Mouse (Mus musculus): ENCODE measurements around the gene Zfp61. TPM values are rescaled to one million over a fixed set of nuclear protein-coding genes. Genes with fewer than 3 reads are reported as not detected.

The Zfp61 gene
- total RNA-seq, 2 experiments from 2014 or later: 18.3 to 19.5 TPM

DNA sequence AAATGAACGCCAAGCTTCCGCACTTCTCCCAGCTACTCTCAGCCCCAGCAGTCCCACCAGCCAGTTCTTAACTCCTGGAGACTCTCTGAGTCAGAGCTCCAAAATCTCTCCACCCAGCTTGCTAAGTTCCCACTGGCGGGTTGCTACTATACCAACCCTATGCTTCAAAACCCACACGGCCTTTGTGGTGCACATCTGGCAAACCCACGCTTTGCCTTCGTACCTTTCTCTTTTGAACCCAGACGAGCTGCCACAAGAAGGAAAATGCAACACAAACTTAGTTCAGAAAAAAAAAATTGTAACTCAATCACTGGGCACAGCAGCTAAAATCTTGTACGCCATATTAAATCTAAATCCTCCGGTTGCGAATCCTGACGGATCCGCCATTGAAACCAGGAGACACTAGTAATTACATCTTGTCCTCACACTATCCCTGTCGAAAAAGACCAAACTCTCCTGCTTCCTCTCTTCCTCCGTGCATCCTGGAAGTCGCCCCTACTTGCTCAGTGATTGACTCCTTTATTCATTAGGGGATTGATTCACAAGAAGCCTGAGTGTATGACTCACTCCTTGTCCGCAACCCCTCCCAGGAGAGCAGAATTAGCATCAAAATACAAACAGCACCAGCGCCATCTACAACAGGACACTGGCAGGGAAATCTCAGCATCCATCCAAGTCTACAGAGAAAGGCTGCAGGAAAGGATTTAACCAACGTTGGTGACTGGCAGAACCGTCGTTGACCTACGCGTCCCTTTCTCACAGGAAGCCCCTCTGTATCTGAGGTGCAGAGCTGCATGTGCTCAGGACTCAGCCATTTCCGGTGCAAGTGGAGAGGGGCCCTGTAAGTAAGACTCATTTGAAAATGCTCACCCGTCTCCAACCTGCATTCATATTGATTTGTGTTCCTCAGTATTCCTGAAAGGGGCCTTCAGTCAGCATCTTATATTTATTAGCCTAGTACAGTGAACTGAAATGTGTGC lies 32.6 kb downstream of the Zfp61 start:
- DNase-seq (ENCODE audit: low spot score in 2 of 2): no peak

DNA sequence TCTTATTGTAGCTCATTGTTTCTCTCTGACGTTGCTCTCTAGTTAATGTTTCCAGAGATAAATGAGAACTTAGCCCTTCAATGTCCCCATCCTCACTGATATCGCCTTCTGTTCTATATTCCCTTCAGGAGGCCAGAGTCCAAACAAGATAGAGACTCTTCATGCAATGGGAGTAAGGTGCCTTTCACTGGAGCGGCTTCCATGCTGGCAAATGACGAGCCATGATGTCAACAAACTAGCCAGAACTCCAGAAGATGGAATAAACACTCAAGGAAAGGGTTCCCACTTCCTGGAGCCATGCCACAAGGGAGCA lies 41.1 kb downstream of the Zfp61 start:
- no peak for DNase-seq (ENCODE audit: low spot score in 2 of 2)

DNA sequence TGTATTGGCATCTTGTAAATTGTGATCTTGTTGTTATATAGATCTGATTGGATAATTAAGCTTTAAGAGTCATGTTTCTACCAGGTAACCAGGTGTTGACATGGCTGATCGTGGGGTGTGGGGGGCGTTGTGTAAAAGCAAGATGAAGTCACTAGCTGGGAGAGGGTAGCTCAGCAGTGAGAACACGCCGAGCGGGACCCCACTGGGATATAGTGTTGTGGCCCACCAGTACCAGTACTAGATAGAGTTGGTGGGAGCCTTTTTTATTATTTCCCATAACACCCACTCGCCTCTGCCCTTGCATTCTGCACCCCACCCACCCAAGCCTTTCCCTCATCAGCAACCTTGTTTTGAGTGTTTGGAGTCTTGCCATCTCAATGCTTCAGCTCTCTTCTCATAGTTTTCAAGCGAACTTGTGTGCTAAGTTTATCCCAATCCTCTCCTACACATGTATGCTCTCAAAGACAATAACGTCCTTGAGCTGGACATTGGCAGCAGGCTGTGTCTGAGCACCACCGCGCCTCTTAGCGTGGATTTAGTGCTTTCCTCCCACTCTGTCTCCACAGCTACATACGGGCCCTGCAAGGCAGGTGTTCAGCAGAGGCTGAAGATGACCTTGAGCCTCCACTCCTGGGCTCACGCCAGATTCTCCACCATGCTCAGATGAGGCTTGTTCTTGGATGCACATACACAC lies 41.6 kb downstream of the Zfp61 start:
- no peak for DNase-seq (ENCODE audit: low spot score in 2 of 2)

DNA sequence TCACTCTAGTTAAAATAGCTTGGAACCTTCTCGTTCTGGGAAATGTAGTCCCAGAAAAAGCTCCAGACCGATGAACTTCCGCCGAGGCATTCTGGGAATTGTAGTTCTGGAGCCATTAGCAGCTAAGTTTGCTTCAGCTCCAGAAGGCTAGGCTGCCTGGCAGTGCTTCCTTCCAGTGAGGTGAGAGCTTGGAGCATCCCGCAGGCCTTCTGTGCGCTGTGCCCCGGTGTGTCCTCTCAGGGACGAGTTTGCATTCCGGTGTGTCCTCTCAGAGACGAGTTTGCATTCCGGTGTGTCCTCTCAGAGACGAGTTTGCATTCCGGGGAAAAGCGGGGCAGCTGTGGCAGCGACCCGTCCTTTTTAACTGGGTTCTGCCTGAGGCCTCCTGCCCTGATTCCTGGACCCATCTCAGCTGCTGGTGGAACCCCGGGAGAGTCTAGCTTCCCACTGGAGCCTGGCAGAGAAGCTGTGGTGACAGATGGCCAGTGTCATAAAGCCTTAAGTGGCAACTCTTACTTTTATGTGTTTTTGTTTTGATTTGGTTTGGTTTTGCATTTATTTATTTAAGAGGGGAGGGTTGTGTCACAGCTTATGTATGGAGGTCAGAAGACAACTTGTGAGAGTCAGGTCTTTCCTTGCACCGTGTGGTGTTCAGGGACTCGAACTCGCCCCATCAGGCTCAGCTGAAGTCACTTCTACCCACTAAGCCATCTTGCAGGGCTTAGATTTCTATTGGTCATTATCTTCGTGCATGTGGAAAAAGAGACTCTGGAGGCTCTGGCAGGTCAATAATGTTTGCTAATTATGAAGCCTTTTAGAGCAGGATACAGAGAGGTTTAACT lies 46.2 kb downstream of the Zfp61 start, which contains the start of gene Zfp108:
Gene Zfp108 (plus strand): TSS at position 162 of the 842 bp plus-strand sequence.
- DNase-seq (ENCODE audit: low spot score in 2 of 2): peak; percentile 20 to 62

DNA sequence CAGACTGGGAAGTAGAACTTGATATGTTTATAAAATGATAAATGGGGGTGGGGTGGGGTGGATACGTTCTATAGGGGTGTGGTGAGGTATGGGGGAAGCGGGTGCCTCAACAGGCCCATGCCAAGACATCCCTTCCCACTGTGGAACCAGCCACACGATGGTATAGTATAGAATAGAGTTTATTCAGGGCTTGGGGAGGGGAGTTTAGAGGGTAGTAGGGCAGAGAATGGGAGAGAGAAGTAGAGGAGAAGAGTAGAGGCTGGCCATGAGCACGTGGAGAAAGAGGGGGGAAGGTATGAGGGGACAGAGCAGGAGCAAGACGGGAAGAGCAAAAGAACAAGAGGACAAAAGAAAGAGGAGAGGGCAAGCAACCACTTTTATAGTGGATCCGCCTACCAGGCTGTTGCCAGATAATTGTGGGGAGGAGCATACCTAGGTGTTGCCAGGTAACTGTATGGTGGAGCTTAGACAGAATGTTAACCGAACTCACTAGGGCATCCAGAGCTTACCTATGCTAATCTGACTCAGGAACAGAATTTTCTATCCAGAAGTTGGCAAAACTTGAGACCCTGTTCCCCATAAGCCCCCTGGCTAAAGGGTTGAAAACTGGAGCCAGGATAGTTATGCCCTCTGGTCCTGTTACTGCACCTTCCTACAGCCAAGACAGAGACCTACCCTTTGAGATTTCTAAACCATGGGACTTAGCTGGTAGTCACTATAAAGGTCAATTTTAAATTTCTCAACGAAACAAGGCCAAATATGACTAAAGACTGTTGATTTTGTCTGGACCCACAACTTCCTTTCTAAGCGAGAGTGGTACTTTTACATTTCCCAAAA lies 47.0 kb downstream of the Zfp61 start:
- DNase-seq (ENCODE audit: low spot score in 2 of 2): no peak

Small RNA genes within 50 kb of the gene (microRNA-seq; reads per million reads assigned to microRNA genes)
- gene Gm27592: not detected

Other genes starting within 250 kb of the Zfp61 start
- not detected for gene Vmn1r183, start 248.0 kb downstream of the Zfp61 start, total RNA-seq (2021)
- gene Zfp180, start 219.3 kb downstream of the Zfp61 start, total RNA-seq (2021): 10 to 100 TPM; 19.9 to 20.8 TPM
- 1 to 10 TPM; 6.0 TPM for gene Zfp112, start 188.9 kb downstream of the Zfp61 start, total RNA-seq (2021)
- gene Zfp235, start 167.1 kb downstream of the Zfp61 start, total RNA-seq (2021): 10 to 100 TPM; 12.4 to 12.8 TPM
- gene Zfp114, start 126.2 kb downstream of the Zfp61 start, total RNA-seq (2021): 1 to 10 TPM; 1.6 to 1.7 TPM
- 10 to 100 TPM; 14.2 to 15.7 TPM for gene Zfp111, start 89.8 kb downstream of the Zfp61 start, total RNA-seq (2021)
- gene Zfp109, start 63.7 kb downstream of the Zfp61 start, total RNA-seq (2021): 1 to 10 TPM; 3.9 to 4.1 TPM
- gene Zfp108, start 46.4 kb downstream of the Zfp61 start, total RNA-seq (2021): 1 to 10 TPM; 3.9 to 4.2 TPM
- gene Zfp93, start 30.8 kb downstream of the Zfp61 start, total RNA-seq (2021): 1 to 10 TPM; 6.0 to 6.6 TPM
- gene Zfp94, start 15.4 kb upstream of the Zfp61 start, total RNA-seq (2021): 1 to 10 TPM; 5.8 to 7.0 TPM
- gene Tescl, start 32.7 kb upstream of the Zfp61 start, total RNA-seq (2021): under 1 TPM; 0.36 to 0.37 TPM
- gene Lypd5, start 48.0 kb upstream of the Zfp61 start, total RNA-seq (2021): not detected
- 1 to 10 TPM; 3.0 to 7.3 TPM for gene Kcnn4, start 69.0 kb upstream of the Zfp61 start, total RNA-seq (2021)
- 10 to 100 TPM; 25.6 to 32.3 TPM for gene Smg9, start 98.4 kb upstream of the Zfp61 start, total RNA-seq (2021)
- gene Irgc1, start 151.1 kb upstream of the Zfp61 start, total RNA-seq (2021): not detected
- 10 to 100 TPM; 11.9 to 13.1 TPM for gene Plaur, start 161.3 kb upstream of the Zfp61 start, total RNA-seq (2021)
- gene Cadm4, start 180.8 kb upstream of the Zfp61 start, total RNA-seq (2021): 10 to 100 TPM; 12.6 to 17.7 TPM
- 10 to 100 TPM; 11.1 to 16.2 TPM for gene Zfp428, start 205.8 kb upstream of the Zfp61 start, total RNA-seq (2021)
- gene AC161166.1, start 211.2 kb upstream of the Zfp61 start, total RNA-seq (2021): not detected
- 10 to 100 TPM; 24.9 to 25.7 TPM for gene Irgq, start 229.5 kb upstream of the Zfp61 start, total RNA-seq (2021)
- gene Pinlyp, start 244.9 kb upstream of the Zfp61 start, total RNA-seq (2021): not detected
- gene Xrcc1, start 245.1 kb upstream of the Zfp61 start, total RNA-seq (2021): 10 to 100 TPM; 56.8 to 64.4 TPM